Mouse (Mus musculus) adrenal gland, adult 18-20 months (tissue): ENCODE data around the gene Btbd8. TPM values are rescaled to one million over a fixed set of nuclear protein-coding genes. Genes with fewer than 3 reads are reported as not detected.

Experiments
- DNase-seq, 2 experiments: peaks; one replicate each; pipeline ENCODE4 v3.0.0; 2021 to 2022; ENCODE audit warnings: low spot score in 2 of 2
- total RNA-seq, 2 experiments: library from RNA; stranded (reverse); gene quantifications; 1 replicate in 1 of 2; 2 replicates in 1 of 2; pipeline ENCODE4 v1.2.3; 2021

Btbd8 gene
- total RNA-seq, 2 experiments from 2014 or later: 4.9 to 5.6 TPM

GRCm38 (mm10) chr5:107448784-107449183 lies 11.0 kb downstream of the Btbd8 start:
- no peak for DNase-seq

- no peak for DNase-seq
Measured at GRCm38 (mm10) chr5:107449620-107450019, 11.8 kb downstream of the Btbd8 start.

DNA sequence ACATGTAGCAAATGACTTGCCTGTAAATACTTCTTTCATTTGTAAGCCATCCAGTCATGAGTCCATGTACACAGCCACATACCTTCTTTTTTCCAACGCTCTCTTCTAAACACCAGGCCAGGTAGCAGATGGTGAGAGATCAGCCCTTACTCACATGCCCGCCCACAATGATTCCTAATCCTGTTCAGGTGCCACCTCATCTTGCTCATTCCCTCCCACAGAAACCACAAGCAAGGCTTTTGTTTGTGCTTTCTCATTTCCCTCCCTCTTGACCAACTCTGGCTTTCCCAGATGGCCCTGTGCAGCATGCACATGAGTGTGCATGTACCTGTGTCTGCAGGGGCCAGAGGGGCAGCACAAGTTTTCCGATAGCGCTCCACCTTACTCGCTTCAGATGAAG lies 12.5 kb downstream of the Btbd8 start:
- DNase-seq: no peak

- no peak for DNase-seq
Measured at GRCm38 (mm10) chr5:107462147-107463076, 24.6 kb downstream of the Btbd8 start.

DNA sequence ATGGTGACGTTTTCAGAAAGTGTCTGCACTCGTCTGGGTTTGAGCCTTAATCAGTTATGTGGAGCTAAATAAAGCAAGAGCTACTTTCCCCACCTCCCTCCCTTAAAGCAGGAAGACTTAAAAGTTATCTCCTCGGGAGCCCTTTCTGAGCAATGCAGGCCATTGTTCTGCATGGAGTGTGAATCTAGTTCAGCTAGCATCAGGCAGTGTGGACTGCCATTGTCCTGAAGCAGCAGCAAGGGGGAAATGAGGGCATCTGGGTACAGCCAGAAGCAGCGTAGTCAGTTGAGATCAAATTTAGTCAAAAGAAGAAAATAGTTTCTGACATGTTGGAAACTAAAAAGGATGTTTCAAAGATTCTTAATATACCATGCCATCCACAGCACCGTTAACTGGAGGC lies 28.7 kb downstream of the Btbd8 start:
- no peak for DNase-seq

DNA sequence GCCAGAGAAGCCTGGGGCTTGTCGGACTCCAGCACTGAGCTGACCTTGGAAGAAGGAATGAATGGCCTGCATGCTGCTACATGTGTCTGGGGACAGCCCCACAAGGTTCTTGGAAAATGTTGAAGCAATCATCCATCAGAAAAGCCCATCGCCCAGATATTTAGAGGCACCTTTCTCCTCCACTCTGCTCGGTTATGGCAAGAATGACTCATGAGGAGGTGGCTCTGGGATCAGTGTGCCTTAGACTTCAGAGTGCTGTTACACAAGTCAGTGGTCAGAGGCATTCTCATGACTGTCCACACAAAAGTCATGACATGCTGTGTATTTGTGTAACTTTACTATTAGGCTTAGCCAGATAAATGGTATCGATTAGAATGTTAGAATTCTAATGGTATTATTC lies 29.3 kb downstream of the Btbd8 start:
- no peak for DNase-seq

- no peak for DNase-seq
Measured at GRCm38 (mm10) chr5:107470600-107471329, 33.0 kb downstream of the Btbd8 start.

DNA sequence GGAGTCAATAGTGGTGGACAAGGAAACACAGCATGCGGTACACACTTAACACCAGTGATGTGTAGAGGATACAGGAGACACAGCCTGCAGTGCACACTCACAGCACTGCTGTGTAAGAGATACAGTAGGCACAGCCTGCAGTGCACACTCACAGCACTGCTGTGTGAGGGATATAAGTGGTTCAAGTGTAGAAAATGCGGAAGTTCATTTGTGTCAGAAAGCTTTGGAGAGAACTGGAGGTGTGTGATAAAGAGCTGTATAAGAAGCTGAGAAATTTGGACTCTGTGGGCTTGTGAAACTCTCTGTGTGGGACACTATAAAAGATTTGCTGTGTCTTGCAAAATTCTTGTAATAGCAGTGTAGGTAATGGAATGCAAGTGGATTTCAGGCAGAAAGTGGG lies 42.4 kb downstream of the Btbd8 start:
- no peak for DNase-seq

DNA sequence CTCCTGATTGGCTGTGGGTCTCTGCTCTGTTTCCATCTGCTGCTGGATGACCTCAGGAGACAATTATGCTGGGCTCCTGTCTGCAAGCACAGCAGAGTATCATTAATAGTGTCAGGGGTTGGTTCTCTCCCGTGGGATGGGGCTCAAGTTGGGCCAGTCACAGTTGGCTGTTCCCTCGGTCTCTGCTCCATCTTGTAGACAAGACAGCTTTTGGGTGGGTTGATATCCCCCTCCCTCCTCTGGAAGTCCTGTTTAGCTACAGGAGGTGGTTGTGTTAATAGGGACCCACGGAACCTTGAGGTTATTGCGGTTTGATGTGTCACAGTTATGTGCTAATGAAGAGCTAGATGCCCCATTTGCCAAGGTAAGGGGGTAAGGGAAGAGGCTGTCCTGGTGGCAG lies 51.2 kb downstream of the Btbd8 start:
- no peak for DNase-seq

GRCm38 (mm10) chr5:107491036-107491435 lies 53.2 kb downstream of the Btbd8 start:
- DNase-seq: no peak

- no peak for DNase-seq
Measured at GRCm38 (mm10) chr5:107492471-107492870, 54.7 kb downstream of the Btbd8 start.

- DNase-seq: no peak
Measured at GRCm38 (mm10) chr5:107494759-107495158, 57.0 kb downstream of the Btbd8 start.

DNA sequence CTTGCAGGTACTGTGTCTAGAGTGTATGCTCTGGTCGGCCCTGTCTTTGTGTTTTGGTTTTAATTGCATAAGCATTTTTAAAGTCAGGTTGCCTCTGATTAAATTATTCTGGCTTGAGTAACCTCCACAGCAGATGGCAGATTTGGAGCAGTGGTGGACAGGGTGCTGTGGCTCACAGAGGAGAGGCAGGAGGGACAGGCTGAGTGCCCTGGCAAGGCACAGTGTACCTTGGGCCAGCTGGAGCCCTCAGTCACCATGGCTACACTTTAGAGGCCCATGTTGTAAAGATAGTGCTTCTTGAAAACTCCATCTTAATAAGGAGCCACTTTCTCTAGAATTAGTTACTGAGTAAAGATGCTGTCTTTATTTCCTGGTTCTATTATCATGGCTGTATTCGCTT lies 58.2 kb downstream of the Btbd8 start:
- DNase-seq: no peak

- DNase-seq: no peak
Measured at GRCm38 (mm10) chr5:107497519-107498501, 60.0 kb downstream of the Btbd8 start.

- DNase-seq: no peak
Measured at GRCm38 (mm10) chr5:107498806-107499310, 61.1 kb downstream of the Btbd8 start.

DNA sequence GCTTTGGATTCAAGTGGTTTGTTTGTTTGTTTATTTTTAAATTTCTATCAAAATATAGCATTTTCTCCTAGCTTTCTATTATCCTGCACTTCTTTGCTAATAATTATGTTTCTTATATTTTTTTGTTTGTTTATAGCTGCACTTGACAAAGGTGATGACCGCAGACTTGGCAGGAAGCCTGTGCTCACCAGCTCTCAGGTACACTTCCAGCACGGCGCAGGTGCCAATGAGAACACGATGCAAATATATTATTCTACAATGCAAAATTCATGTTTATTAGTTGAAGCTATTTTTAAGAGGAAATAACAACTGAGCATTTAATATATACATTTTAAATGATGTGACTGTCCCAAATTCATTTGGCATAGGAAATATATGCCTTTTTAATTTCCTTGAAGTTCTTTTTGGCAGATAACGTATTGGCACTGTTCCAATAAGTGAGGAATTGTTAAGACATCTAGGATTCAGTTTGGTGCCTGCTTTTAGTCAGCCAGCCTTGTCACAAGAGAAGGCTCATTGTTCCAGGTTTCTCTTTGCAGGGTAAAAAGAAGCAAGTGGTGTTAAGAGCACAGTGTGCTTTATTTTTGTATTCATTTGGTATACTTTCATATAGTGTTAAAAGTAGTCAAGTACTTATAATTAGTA lies 62.2 kb downstream of the Btbd8 start:
- no peak for DNase-seq

- DNase-seq: no peak
Measured at GRCm38 (mm10) chr5:107500741-107501140, 62.9 kb downstream of the Btbd8 start.

DNA sequence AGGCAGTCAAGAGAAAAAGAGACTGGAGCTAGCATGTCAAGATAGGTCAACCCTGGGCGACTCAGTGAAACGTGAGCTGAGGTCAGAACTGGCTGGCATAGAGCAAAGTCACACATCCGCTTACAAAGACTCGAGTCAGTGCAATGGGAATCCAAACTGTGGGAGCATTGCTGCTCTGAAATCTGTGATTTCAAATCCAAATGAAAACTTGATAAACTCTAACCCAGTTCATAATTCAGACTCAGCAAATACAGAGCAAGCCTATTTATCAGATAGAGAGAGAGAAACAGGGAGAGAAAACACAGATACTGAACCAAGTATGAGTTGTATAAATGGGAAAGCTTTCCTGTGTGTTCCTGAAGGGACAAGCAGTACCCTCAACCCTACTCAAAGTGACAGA lies 69.5 kb downstream of the Btbd8 start, which contains the start of gene Gm42669:
Gene Gm42669, plus strand, starts transcription at position 301 of the 400 bp plus-strand sequence.
- DNase-seq: no peak

- DNase-seq: no peak
Measured at GRCm38 (mm10) chr5:107510503-107510902, 72.7 kb downstream of the Btbd8 start.

DNA sequence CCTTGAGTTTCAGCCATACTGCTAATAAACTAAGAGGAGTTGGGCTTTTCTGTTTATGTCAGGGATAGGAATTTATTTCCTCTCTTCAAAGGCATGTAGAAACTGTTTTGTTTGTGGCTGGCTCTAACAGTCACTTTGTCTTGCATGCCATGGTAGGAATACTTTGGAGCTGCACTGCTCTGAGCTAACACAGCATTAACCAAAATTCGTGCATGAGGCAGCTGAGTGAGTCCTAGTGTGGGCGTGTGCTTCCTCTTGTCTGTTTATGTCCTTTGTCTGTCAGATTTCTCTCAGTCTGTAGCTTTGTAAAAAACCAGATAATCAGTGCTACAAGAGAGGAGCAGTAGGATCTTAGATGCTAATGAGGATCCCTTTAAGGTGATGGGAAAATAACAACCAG lies 73.5 kb downstream of the Btbd8 start:
- DNase-seq: no peak
